Mouse (Mus musculus) stomach, postnatal 0 days (tissue): Measurements from ENCODE around the gene Cfi.

Experiments
- CTCF ChIP-seq: IDR thresholded peaks from 2 replicates; pipeline ENCODE4 v1.5.1; 2016; ENCODE audit warnings: antibody characterized with exemption, low read depth, mild to moderate bottlenecking, moderate library complexity
- EP300 ChIP-seq: optimal IDR thresholded peaks from 2 replicates; pipeline ENCODE3; 2016; ENCODE audit warnings: antibody characterized with exemption

- TF ChIP-seq CTCF = no peak
- TF ChIP-seq EP300 = no peak
Observed at GRCm38 (mm10) chr3:129798551-129798950, 37.1 kb upstream of the Cfi start.
